ENCODE assay signal across 8 mouse cellular contexts in the genomic region with DNA sequence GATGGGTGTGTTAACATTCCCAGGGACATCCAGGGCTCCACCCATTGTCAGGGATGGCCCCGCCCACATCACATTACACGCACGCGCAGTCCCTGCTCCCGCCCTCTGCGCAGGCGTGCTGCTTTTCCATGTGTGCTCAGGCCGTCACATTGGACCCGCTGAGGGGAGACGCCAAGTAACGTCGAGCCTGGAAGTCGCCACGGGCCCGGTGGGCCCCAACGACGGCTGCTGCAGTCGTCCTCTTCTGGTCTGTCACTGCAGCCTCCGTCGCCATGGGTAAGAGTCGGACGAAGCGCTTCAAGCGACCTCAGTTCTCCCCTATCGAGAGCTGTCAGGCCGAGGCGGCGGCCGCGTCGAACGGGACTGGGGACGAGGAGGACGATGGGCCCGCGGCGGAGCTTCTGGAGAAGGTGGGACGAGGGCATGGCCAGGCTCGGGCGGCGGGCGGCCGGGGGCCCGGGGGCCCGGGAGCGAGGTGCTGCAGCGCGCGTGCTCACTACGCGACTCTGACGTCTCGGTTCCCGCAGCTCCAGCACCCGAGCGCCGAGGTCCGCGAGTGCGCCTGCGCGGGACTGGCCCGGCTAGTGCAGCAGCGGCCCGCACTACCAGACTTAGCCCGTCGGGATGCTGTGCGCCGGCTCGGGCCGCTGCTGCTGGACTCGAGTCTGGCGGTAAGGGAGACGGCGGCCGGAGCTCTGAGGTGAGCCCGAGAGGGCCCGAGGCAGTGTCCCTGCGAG. TPM values are rescaled to one million over a fixed set of nuclear protein-coding genes. Genes with fewer than 3 reads are reported as not detected.
A peak's percentile ranks its signal among the peaks of the same experiment; 100 is the strongest.
DNase-seq lines count a peak whose midpoint lies in the region; ATAC-seq and TF ChIP-seq lines count a peak whose summit lies in the region.

A gene (plus strand): TSS at position 108 of the 737 bp plus-strand sequence.

- no peaks in the 10 kb centered on the region for H3K27me3 ChIP-seq in forebrain, embryonic 16.5 days (replicated peaks; ENCODE audit: control insufficient read depth, insufficient read depth, low read length)
- H3K27me3 ChIP-seq in lung, embryonic 14.5 days (ENCODE audit: insufficient read depth, low read length), result no peaks in the 10 kb centered on the region
- no peaks in the 10 kb centered on the region for H3K27me3 ChIP-seq in thymus, adult 2 months (ENCODE audit: control insufficient read depth, insufficient read depth, low read length)

- peak; percentile 87 for TF ChIP-seq POLR2A in olfactory bulb, adult 2 months (IDR thresholded peaks at IDR 0.05; ENCODE audit: insufficient read depth, low read depth, low read length)
- TF ChIP-seq POLR2A in thymus, adult 2 months (IDR thresholded peaks at IDR 0.05; ENCODE audit: control insufficient read depth, extremely low read depth, insufficient read depth, low read length, poor library complexity), result no peak

- peak within 1 kb of the TSS; percentile 90 for H3K9ac ChIP-seq in ES-E14 (ENCODE audit: insufficient read depth, low read depth, low read length, poor library complexity, severe bottlenecking)
- H3K9ac ChIP-seq in forebrain, embryonic 16.5 days (replicated peaks; ENCODE audit: low read depth, low read length), result peak within 1 kb of the TSS; percentile 84
- H3K9ac ChIP-seq in lung, embryonic 14.5 days, result peak within 1 kb of the TSS; percentile 80

- peak; percentile 90 for DNase-seq in ES-E14 (ENCODE audit: low read depth, low spot score)
- DNase-seq in cerebellum, adult 11-12 months, result peak; percentile 95
- DNase-seq in heart, postnatal 36 days, result peak; percentile 97 to 99
- peak; percentile 96 to 97 for DNase-seq in layer of hippocampus, adult 2 months (ENCODE audit: low spot score in 2 of 2)
- DNase-seq in lung, embryonic 14.5 days, result peak; percentile 98
- DNase-seq in thymus, adult 2 months, result peak; percentile 89

- peak within 1 kb of the TSS; percentile 45; the same call in 1 of the 2 replicates for H3K27ac ChIP-seq in ES-E14 (ENCODE audit: insufficient read depth, low read depth, low read length, poor library complexity, severe bottlenecking)
- peak within 1 kb of the TSS; percentile 96 for H3K27ac ChIP-seq in forebrain, embryonic 16.5 days (ENCODE audit: low read length)
- H3K27ac ChIP-seq in layer of hippocampus, adult 2 months, result peak within 1 kb of the TSS; percentile 99
- peak within 1 kb of the TSS; percentile 92 for H3K27ac ChIP-seq in lung, embryonic 14.5 days (ENCODE audit: low read depth)
- H3K27ac ChIP-seq in olfactory bulb, adult 2 months (ENCODE audit: insufficient read depth, low read depth, low read length), result peak within 1 kb of the TSS; percentile 85
- H3K27ac ChIP-seq in thymus, adult 2 months (ENCODE audit: control insufficient read depth, insufficient read depth, low read length), result no peak within 1 kb of the TSS

- peaks cover 8% of the 10 kb centered on the region for H3K36me3 ChIP-seq in ES-E14 (ENCODE audit: control insufficient read depth, insufficient read depth, low read length, poor library complexity, severe bottlenecking)
- peaks cover 23% of the 10 kb centered on the region for H3K36me3 ChIP-seq in forebrain, embryonic 16.5 days (ENCODE audit: control insufficient read depth, insufficient read depth)
- H3K36me3 ChIP-seq in lung, embryonic 14.5 days (ENCODE audit: insufficient read depth), result peaks cover 65% of the 10 kb centered on the region
- peaks cover 8% of the 10 kb centered on the region for H3K36me3 ChIP-seq in thymus, adult 2 months (ENCODE audit: control insufficient read depth, insufficient read depth, low read length)

- no peaks in the 10 kb centered on the region for H3K9me3 ChIP-seq in ES-E14 (ENCODE audit: control insufficient read depth, insufficient read depth, low read depth, low read length)
- H3K9me3 ChIP-seq in forebrain, embryonic 16.5 days (ENCODE audit: control insufficient read depth, low read length), result no peaks in the 10 kb centered on the region
- no peaks in the 10 kb centered on the region for H3K9me3 ChIP-seq in lung, embryonic 14.5 days (ENCODE audit: low read depth, low read length)

- peak; percentile 63 for TF ChIP-seq CTCF in layer of hippocampus, adult 2 months (conservative IDR thresholded peaks at IDR 0.05)
- TF ChIP-seq CTCF in lung, embryonic 14.5 days (IDR thresholded peaks at IDR 0.05; ENCODE audit: low read depth), result peak; percentile 27; the same call in 1 of the 2 replicates
- TF ChIP-seq CTCF in olfactory bulb, adult 2 months (IDR thresholded peaks at IDR 0.05; ENCODE audit: insufficient read depth, low read depth, low read length), result peak; percentile 7; the same call in 1 of the 2 replicates
- no peak for TF ChIP-seq CTCF in thymus, adult 2 months (IDR thresholded peaks at IDR 0.05; ENCODE audit: borderline replicate concordance, control insufficient read depth, extremely low read depth, insufficient read depth, low read length, poor library complexity)

- peak; percentile 98 for ATAC-seq in forebrain, embryonic 16.5 days
- peak; percentile 98 for ATAC-seq in lung, embryonic 14.5 days (ENCODE audit: insufficient read depth)

- intact Hi-C loops in heart, postnatal 36 days (cut with DNase I), result loop anchor here (1.0 to 5.0 kb wide), 3 partner anchors 19 to 559 kb away; a partner anchor contains a TSS

- peak within 1 kb of the TSS; percentile 85 for H3K4me2 ChIP-seq in forebrain, embryonic 16.5 days (ENCODE audit: low read length)
- peak within 1 kb of the TSS; percentile 86 for H3K4me2 ChIP-seq in lung, embryonic 14.5 days

- H3K4me1 ChIP-seq in ES-E14 (ENCODE audit: control insufficient read depth in 2 of 2, insufficient read depth in 2 of 2, low read length in 2 of 2, poor library complexity in 1 of 2), result peaks cover 3 to 4% of the 10 kb centered on the region in 2 experiments; a peak in 3 of 4 replicates
- H3K4me1 ChIP-seq in forebrain, embryonic 16.5 days (replicated peaks; ENCODE audit: control insufficient read depth, insufficient read depth, low read length), result peaks cover 11% of the 10 kb centered on the region
- peaks cover 4% of the 10 kb centered on the region for H3K4me1 ChIP-seq in lung, embryonic 14.5 days (ENCODE audit: insufficient read depth)
- peaks cover 5% of the 10 kb centered on the region for H3K4me1 ChIP-seq in olfactory bulb, adult 2 months (ENCODE audit: control insufficient read depth, insufficient read depth, low read length)
- H3K4me1 ChIP-seq in thymus, adult 2 months (replicated peaks; ENCODE audit: control insufficient read depth, insufficient read depth, low read length), result peaks cover 7% of the 10 kb centered on the region; the same call in 1 of the 2 replicates

- in situ Hi-C loops in ES-E14 (cut with MboI; ENCODE audit: low sequenced_read_pairs in 2 of 2, unreplicated experiment in 2 of 2), result no loop called here

- peak within 1 kb of the TSS; percentile 84 to 87 for H3K4me3 ChIP-seq in ES-E14 (ENCODE audit: insufficient read depth in 1 of 2, low read depth in 1 of 2, low read length in 2 of 2, poor library complexity in 1 of 2, severe bottlenecking in 1 of 2)
- H3K4me3 ChIP-seq in forebrain, embryonic 16.5 days (replicated peaks; ENCODE audit: low read length), result peak within 1 kb of the TSS; percentile 84
- H3K4me3 ChIP-seq in layer of hippocampus, adult 2 months, result peak within 1 kb of the TSS; percentile 97
- H3K4me3 ChIP-seq in lung, embryonic 14.5 days (ENCODE audit: low read depth, low read length), result peak within 1 kb of the TSS; percentile 90
- H3K4me3 ChIP-seq in olfactory bulb, adult 2 months (ENCODE audit: insufficient read depth, low read depth, low read length), result peak within 1 kb of the TSS; percentile 67
- peak within 1 kb of the TSS; percentile 71 for H3K4me3 ChIP-seq in thymus, adult 2 months (ENCODE audit: control insufficient read depth, insufficient read depth, low read length)

- WGBS in forebrain, embryonic 16.5 days, result under 1% methylated on average over 79 of the region's 79 CpGs
- WGBS in lung, embryonic 14.5 days, result under 1% methylated on average over 79 of the region's 79 CpGs
- under 1% methylated on average over 79 of the region's 79 CpGs for WGBS in olfactory bulb, adult 2 months
- under 1% methylated on average over 79 of the region's 79 CpGs for WGBS in thymus, adult 2 months

TF ChIP-seq in ES-E14, 5 proteins besides CTCF, POLR2A, EP300 and RAD21:
- TF ChIP-seq MAFK (IDR thresholded peaks at IDR 0.05; ENCODE audit: insufficient read depth, low read depth, low read length) (no peak), ZNF384 (IDR thresholded peaks at IDR 0.05; ENCODE audit: low read depth, low read length) (no peak), ZC3H11A (IDR thresholded peaks at IDR 0.05; ENCODE audit: borderline replicate concordance, low read depth, low read length) (no peak), HCFC1 (IDR thresholded peaks at IDR 0.05; ENCODE audit: borderline replicate concordance, insufficient read depth, low read length) (peak; percentile 54; the same call in 1 of the 2 replicates), CHD2 (IDR thresholded peaks at IDR 0.05; ENCODE audit: low read depth, low read length) (no peak)
TF ChIP-seq in ES-E14: peak in this region for 1.

RNA-seq across cellular contexts. Expression of the gene that starts here (rescaled TPM):
- 41.1 and 55.5 TPM in 2 replicates for total RNA-seq in ES-E14 (2012; rRNA removed)
- 40.3 and 41.8 TPM in 2 replicates for polyA plus RNA-seq in forebrain, embryonic 16.5 days (2015; fragmentation: Nextera tagmentation; extraction: Ambion mirVana)
- total RNA-seq in heart, postnatal 36 days (2021), result 10 to 100 TPM; 19.6 to 23.7 TPM
- 10 to 100 TPM; 30.0 to 32.9 TPM for total RNA-seq in layer of hippocampus, adult 2 months (2021)
- polyA plus RNA-seq in lung, embryonic 14.5 days (2014; fragmentation: Nextera tagmentation; extraction: Ambion mirVana), result 58.2 and 59.2 TPM in 2 replicates
- polyA plus RNA-seq in olfactory bulb, adult 2 months (2012; ENCODE audit: insufficient read depth, insufficient read length, low replicate concordance, missing spikeins), result not detected in 2 replicates
- polyA plus RNA-seq in thymus, adult 2 months (2012; rRNA removed), result 17.6 and 17.7 TPM in 2 replicates

Comparison
In these comparisons a context has a peak if more than half of its experiments do, and no peak if none do; other contexts are left out.
1. RNA of the gene that starts here (polyA plus RNA-seq): 58.2 to 59.2 TPM in lung, embryonic 14.5 days, 40.3 to 41.8 TPM in forebrain, embryonic 16.5 days and 17.6 to 17.7 TPM in thymus, adult 2 months; not detected in olfactory bulb, adult 2 months; every median in the first group is over 10 times any median in the second.
2. Peak in every context shown above with its lines, with median percentiles within 50 percentile points of each other: DNase-seq, H3K4me3 ChIP-seq and H3K9ac ChIP-seq.